Mouse (Mus musculus) forebrain, embryonic 16.5 days (tissue): ENCODE measurements at regions not wholly inside any gene's neighbourhood (a gene's known extent, or its start where the extent isn't known, plus 50 kb on each side); places are given as distances from the start of the nearest gene placed in this dataset.
A peak's percentile ranks its signal among the peaks of the same experiment; 100 is the strongest.
"Not testable (repeated sequence)": the region's sequence is repeated elsewhere in the genome, so short reads cannot be mapped to it uniquely, and the experiment has no call there.

Experiments
- ATAC-seq: fragments of 200-750 bp; cut with Nextera tagmentation; 2 replicates; pipeline ENCODE4 v1.8.0; 2017; ENCODE audit warnings: mild to moderate bottlenecking, moderate library complexity
- H3K27ac ChIP-seq: fragments of 300-500 bp; sonication (generic); 2 replicates; pipeline ENCODE4 v1.5.1; 2014; ENCODE audit warnings: low read length, control low read depth
- H3K27me3 ChIP-seq: fragments of 300-500 bp; sonication (generic); replicated peaks from 2 replicates; pipeline ENCODE4 v1.6.1; 2014; ENCODE audit warnings: low read length; ENCODE audit not compliant: control insufficient read depth, insufficient read depth
- H3K36me3 ChIP-seq: fragments of 300-500 bp; sonication (generic); 2 replicates; pipeline ENCODE4 v1.6.1; 2014; ENCODE audit not compliant: control insufficient read depth, insufficient read depth
- H3K4me1 ChIP-seq: fragments of 300-500 bp; sonication (generic); replicated peaks from 2 replicates; pipeline ENCODE4 v1.6.1; 2014; ENCODE audit warnings: low read length; ENCODE audit not compliant: control insufficient read depth, insufficient read depth
- H3K4me2 ChIP-seq: fragments of 300-500 bp; sonication (generic); 2 replicates; pipeline ENCODE4 v1.6.1; 2014; ENCODE audit warnings: mild to moderate bottlenecking, low read length, control low read depth
- H3K4me3 ChIP-seq: fragments of 300-500 bp; sonication (generic); replicated peaks from 2 replicates; pipeline ENCODE4 v1.5.1; 2014; ENCODE audit warnings: mild to moderate bottlenecking, low read length, control low read depth
- H3K9ac ChIP-seq: fragments of 300-500 bp; sonication (generic); replicated peaks from 2 replicates; pipeline ENCODE4 v1.6.1; 2014; ENCODE audit warnings: low read depth, low read length, control low read depth
- H3K9me3 ChIP-seq: fragments of 300-500 bp; sonication (generic); 2 replicates; pipeline ENCODE4 v1.6.1; 2016; ENCODE audit warnings: low read length; ENCODE audit not compliant: control insufficient read depth
- WGBS: fragments of 180-500 bp; shearing (Covaris S2); extraction: QIAGEN DNeasy Blood & Tissue Kit; methylation state at CpG from one replicate; pipeline ENCODE4 v1.1.7; 2014; 5-methylcytosine and 5-hydroxymethylcytosine counted together

GRCm38 (mm10) chr6:75887297-75887958, 610.2 kb downstream of the Gm9008 start:
- Histone ChIP-seq H3K36me3 (no peaks in the 10 kb centered on the region), H3K4me2 (no peak overlapping the region), H3K27me3 (no peaks in the 10 kb centered on the region), H3K27ac (no peak overlapping the region), H3K4me3 (no peak overlapping the region), H3K9ac (no peak overlapping the region), H3K4me1 (no peaks in the 10 kb centered on the region), H3K9me3 (no peaks in the 10 kb centered on the region)
- ATAC-seq = peak; percentile 54
- WGBS = 11% methylated on average over 1 of the region's 1 CpGs

GRCm38 (mm10) chr6:75866291-75866690, 631.3 kb downstream of the Gm9008 start:
- not testable (repeated sequence) for H3K9ac ChIP-seq, H3K27ac ChIP-seq, H3K4me1 ChIP-seq, H3K36me3 ChIP-seq, H3K4me3 ChIP-seq, H3K9me3 ChIP-seq, H3K4me2 ChIP-seq, ATAC-seq, H3K27me3 ChIP-seq
- WGBS = 92% methylated on average over 11 of the region's 11 CpGs
